Mouse (Mus musculus) CH12.LX (cell line): ENCODE measurements around the gene Klk14.

ENCODE experiments used
- CTCF ChIP-seq, 2 experiments: IDR thresholded peaks in 1 of 2; conservative IDR thresholded peaks in 1 of 2; 2 replicates each; pipeline ENCODE4 v1.5.1; 2011 to 2012; ENCODE audit warnings: low read depth in 2 of 2, low read length in 2 of 2, improper control_type of control experiment in 1 of 2, inconsistent platforms in 1 of 2, mild to moderate bottlenecking in 1 of 2, moderate library complexity in 1 of 2
- HCFC1 ChIP-seq: IDR thresholded peaks from 2 replicates; pipeline ENCODE4 v1.6.1; 2012; ENCODE audit warnings: low read depth, mild to moderate bottlenecking, inconsistent platforms, low read length, improper control_type of control experiment
- JUND ChIP-seq: conservative IDR thresholded peaks from 2 replicates; pipeline ENCODE4 v1.6.1; 2011; ENCODE audit warnings: low read depth, low read length, improper control_type of control experiment
- MAFK ChIP-seq: IDR thresholded peaks from 2 replicates; pipeline ENCODE4 v1.6.1; 2011; ENCODE audit warnings: low read length, improper control_type of control experiment; ENCODE audit not compliant: insufficient replicate concordance
- MXI1 ChIP-seq: IDR thresholded peaks from 2 replicates; pipeline ENCODE4 v1.6.1; 2011; ENCODE audit warnings: mild to moderate bottlenecking, low read depth, low read length, improper control_type of control experiment
- NELFE ChIP-seq: IDR thresholded peaks from 2 replicates; pipeline ENCODE4 v1.6.1; 2011; ENCODE audit warnings: low read depth, low read length, improper control_type of control experiment
- POLR2AphosphoS2 ChIP-seq: IDR thresholded peaks from 2 replicates; pipeline ENCODE4 v1.6.1; 2011; ENCODE audit warnings: low read depth, low read length, improper control_type of control experiment
- ZNF384 ChIP-seq: IDR thresholded peaks from 2 replicates; pipeline ENCODE4 v1.6.1; 2012; ENCODE audit warnings: low read depth, low read length, improper control_type of control experiment, inconsistent platforms

- no peak for TF ChIP-seq ZNF384
- TF ChIP-seq NELFE, result no peak
- TF ChIP-seq JUND, result no peak
- no peak for TF ChIP-seq MAFK
- no peak for TF ChIP-seq MXI1
- TF ChIP-seq HCFC1, result no peak
- TF ChIP-seq POLR2AphosphoS2, result no peak
- no peak for TF ChIP-seq CTCF (conservative IDR thresholded peaks at IDR 0.05 in 1 of 2, IDR thresholded peaks at IDR 0.05 in 1 of 2; ENCODE audit: low read depth in 2 of 2, low read length in 2 of 2)
Measured at GRCm38 (mm10) chr7:43662804-43663203, 27.4 kb upstream of the Klk14 start.
